Mouse (Mus musculus) heart, postnatal 0 days (tissue): ENCODE results near the gene Mob3b.

ENCODE experiments used
- CTCF ChIP-seq: IDR thresholded peaks from 2 replicates; pipeline ENCODE4 v1.5.1; 2016; ENCODE audit warnings: antibody characterized with exemption, control low read depth, low read depth
- EP300 ChIP-seq: IDR thresholded peaks from 2 replicates; pipeline ENCODE4 v1.6.1; 2016; ENCODE audit warnings: antibody characterized with exemption, low read depth

DNA sequence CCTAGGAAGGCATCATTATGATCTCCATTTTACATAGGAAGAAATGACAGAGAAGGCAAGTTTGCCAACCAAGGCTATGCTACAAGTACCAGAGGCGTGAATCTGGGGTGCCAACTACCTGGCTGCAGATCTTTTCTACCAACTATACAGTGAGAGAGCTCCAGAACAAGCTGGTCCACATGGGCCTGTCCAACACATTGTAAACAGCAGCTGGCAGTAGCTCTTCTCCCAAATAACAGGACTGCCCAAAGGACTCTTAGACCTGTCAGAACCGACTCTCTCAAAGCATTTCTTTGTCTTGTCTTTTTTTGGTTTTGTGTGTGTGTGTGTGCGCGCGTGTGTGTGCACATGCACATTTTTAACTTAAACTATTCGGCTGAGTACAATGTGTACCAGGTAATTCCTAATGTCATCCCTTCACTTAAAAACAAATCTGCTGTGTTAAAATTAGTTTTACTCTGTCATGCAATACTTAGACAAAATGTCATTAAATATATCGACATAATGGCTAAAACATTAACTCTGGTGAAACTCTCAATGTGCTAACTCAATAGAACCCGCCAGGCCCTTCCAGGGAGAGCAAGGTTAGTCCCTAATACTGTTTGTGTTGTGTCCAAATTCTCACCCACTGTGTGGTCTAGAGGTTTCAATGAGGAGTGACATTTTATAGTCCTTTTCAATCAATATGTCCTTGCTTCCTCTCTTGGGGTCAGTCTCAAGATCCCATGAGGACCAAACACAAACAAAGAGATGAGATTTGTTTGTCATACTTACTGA, 153.5 kb downstream of the Mob3b start:
- no peak for TF ChIP-seq EP300
- no peak for TF ChIP-seq CTCF
